Mouse (Mus musculus) small intestine, adult 2 months (tissue): ENCODE measurements around the gene Slc9a9. TPM values are rescaled to one million over a fixed set of nuclear protein-coding genes. Genes with fewer than 3 reads are reported as not detected.

ENCODE experiments used
- H3K27ac ChIP-seq: fragments of 200-500 bp; 2 replicates; pipeline ENCODE4 v1.5.1; 2012; ENCODE audit warnings: low read depth, low read length, control low read depth, inconsistent platforms; ENCODE audit not compliant: insufficient read depth
- H3K27me3 ChIP-seq: fragments of 200-500 bp; 2 replicates; pipeline ENCODE4 v1.6.1; 2012; ENCODE audit warnings: mild to moderate bottlenecking, moderate library complexity, low read length, inconsistent platforms; ENCODE audit not compliant: control insufficient read depth, insufficient read depth
- H3K36me3 ChIP-seq: fragments of 200-500 bp; 2 replicates; pipeline ENCODE4 v1.6.1; 2012; ENCODE audit warnings: mild to moderate bottlenecking, low read length, control low read depth, inconsistent platforms; ENCODE audit not compliant: control insufficient read depth, insufficient read depth
- H3K4me1 ChIP-seq: fragments of 200-500 bp; 2 replicates; pipeline ENCODE4 v1.6.1; 2012; ENCODE audit warnings: low read length, inconsistent platforms, mixed read lengths; ENCODE audit not compliant: control insufficient read depth, insufficient read depth, insufficient read length
- H3K4me3 ChIP-seq: fragments of 200-500 bp; 2 replicates; pipeline ENCODE4 v1.5.1; 2012; ENCODE audit warnings: low read depth, mild to moderate bottlenecking, control low read depth, inconsistent platforms, low read length, moderate library complexity
- CTCF ChIP-seq: fragments of 200-500 bp; IDR thresholded peaks from 2 replicates; pipeline ENCODE4 v1.5.1; 2012; ENCODE audit warnings: low read depth, mild to moderate bottlenecking, control low read depth, inconsistent platforms, low read length, moderate library complexity, mixed read lengths; ENCODE audit not compliant: insufficient replicate concordance, insufficient read length; ENCODE audit errors: extremely low read depth
- POLR2A ChIP-seq: fragments of 200-500 bp; IDR thresholded peaks from 2 replicates; pipeline ENCODE4 v1.6.1; 2012; ENCODE audit warnings: low read depth, mild to moderate bottlenecking, control low read depth, inconsistent platforms, low read length, moderate library complexity
- WGBS: fragments of 180-500 bp; shearing (Covaris S2); methylation state at CpG from one replicate; pipeline ENCODE4 v1.1.7; 2018; 5-methylcytosine and 5-hydroxymethylcytosine counted together
- polyA plus RNA-seq: library from polyadenylated mRNA; depleted of rRNA; stranded (reverse); fragments of >200 nt; gene quantifications from 2 replicates; pipeline ENCODE4 v1.2.3, GENCODE M21; 2012

The Slc9a9 gene
- polyA plus RNA-seq, 1 experiment, result 1.3 TPM

DNA sequence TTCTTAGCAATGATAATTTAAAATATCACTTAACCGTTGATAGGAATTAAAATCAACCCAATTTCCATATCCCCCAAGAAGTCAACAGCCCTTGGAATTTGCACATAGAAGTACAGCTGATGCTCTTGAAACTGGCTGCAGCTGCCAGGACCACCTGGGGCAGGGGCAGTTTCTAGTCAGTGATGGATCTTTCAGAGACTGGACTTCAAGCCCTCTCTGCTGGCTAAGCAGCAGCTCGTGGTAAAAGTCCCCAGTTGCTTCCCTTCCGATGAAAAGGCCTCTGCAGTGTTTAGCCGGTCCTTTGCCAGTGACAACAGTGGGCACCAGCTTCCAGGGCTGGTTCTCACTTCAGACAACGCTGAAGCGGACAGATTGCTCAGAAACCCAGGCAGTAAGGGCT lies 62.4 kb downstream of the Slc9a9 start:
- H3K27ac ChIP-seq, result no peak overlapping the region
- H3K27me3 ChIP-seq, result no peaks in the 10 kb centered on the region
- WGBS, result 79% methylated on average over 6 of the region's 6 CpGs
- H3K4me1 ChIP-seq, result no peaks in the 10 kb centered on the region
- no peaks in the 10 kb centered on the region for H3K36me3 ChIP-seq
- H3K4me3 ChIP-seq, result no peak overlapping the region
- TF ChIP-seq CTCF (no peak), POLR2A (no peak)

- Histone ChIP-seq H3K4me3 (no peak overlapping the region), H3K36me3 (no peaks in the 10 kb centered on the region), H3K4me1 (no peaks in the 10 kb centered on the region), H3K27me3 (no peaks in the 10 kb centered on the region), H3K27ac (no peak overlapping the region)
- 71% methylated on average over 8 of the region's 8 CpGs for WGBS
- TF ChIP-seq CTCF, result no peak
- no peak for TF ChIP-seq POLR2A
These were observed 63.0 kb downstream of the Slc9a9 start for GRCm38 (mm10) chr9:94732599-94733287.

GRCm38 (mm10) chr9:94734320-94734719 lies 64.6 kb downstream of the Slc9a9 start:
- Histone ChIP-seq H3K4me1 (no peaks in the 10 kb centered on the region), H3K27ac (no peak overlapping the region), H3K4me3 (no peak overlapping the region), H3K36me3 (no peaks in the 10 kb centered on the region), H3K27me3 (no peaks in the 10 kb centered on the region)
- TF ChIP-seq CTCF, result no peak
- TF ChIP-seq POLR2A, result no peak
- WGBS, result 73% methylated on average over 1 of the region's 1 CpGs

- TF ChIP-seq POLR2A (no peak), CTCF (no peak)
- H3K27ac ChIP-seq, result no peak overlapping the region
- no peaks in the 10 kb centered on the region for H3K27me3 ChIP-seq
- H3K4me1 ChIP-seq, result no peaks in the 10 kb centered on the region
- H3K36me3 ChIP-seq, result no peaks in the 10 kb centered on the region
- 63% methylated on average over 5 of the region's 5 CpGs for WGBS
- no peak overlapping the region for H3K4me3 ChIP-seq
These were observed 67.5 kb downstream of the Slc9a9 start for GRCm38 (mm10) chr9:94737226-94737625.

- Histone ChIP-seq H3K4me1 (no peaks in the 10 kb centered on the region), H3K36me3 (no peaks in the 10 kb centered on the region), H3K27me3 (no peaks in the 10 kb centered on the region), H3K27ac (no peak overlapping the region), H3K4me3 (no peak overlapping the region)
- TF ChIP-seq POLR2A (no peak), CTCF (no peak)
- 36% methylated on average over 6 of the region's 6 CpGs for WGBS
These were observed 69.1 kb downstream of the Slc9a9 start for GRCm38 (mm10) chr9:94738555-94739427.

DNA sequence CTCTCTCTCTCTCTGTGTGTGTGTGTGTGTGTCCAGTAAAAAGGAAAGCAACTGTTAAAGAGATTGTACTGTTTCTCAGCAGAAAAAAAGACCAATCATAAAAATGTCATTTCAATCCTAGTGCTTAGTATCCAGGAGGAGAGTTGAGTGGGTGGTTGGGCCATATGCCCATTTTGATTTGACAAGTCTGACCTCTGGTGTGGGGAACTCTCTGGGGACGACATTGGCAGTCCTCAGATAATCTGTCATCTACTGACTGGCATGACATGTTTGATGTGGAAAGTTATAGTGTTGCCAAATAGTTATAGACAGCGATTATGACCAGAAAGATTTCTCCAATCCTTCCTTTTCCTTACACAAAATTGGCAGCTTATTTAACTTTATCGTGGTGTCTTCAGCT lies 71.1 kb downstream of the Slc9a9 start:
- no peaks in the 10 kb centered on the region for H3K36me3 ChIP-seq
- TF ChIP-seq CTCF (no peak), POLR2A (no peak)
- H3K27me3 ChIP-seq, result no peaks in the 10 kb centered on the region
- H3K4me3 ChIP-seq, result no peak overlapping the region
- no peaks in the 10 kb centered on the region for H3K4me1 ChIP-seq
- no peak overlapping the region for H3K27ac ChIP-seq
- 61% methylated on average over 3 of the region's 3 CpGs for WGBS

- no peaks in the 10 kb centered on the region for H3K27me3 ChIP-seq
- H3K27ac ChIP-seq, result no peak overlapping the region
- no peaks in the 10 kb centered on the region for H3K4me1 ChIP-seq
- WGBS, result 85% methylated on average over 1 of the region's 1 CpGs
- H3K36me3 ChIP-seq, result no peaks in the 10 kb centered on the region
- TF ChIP-seq POLR2A, result no peak
- no peak for TF ChIP-seq CTCF
- H3K4me3 ChIP-seq, result no peak overlapping the region
These were observed 73.6 kb downstream of the Slc9a9 start for GRCm38 (mm10) chr9:94743291-94743690.
